Mouse (Mus musculus): ENCODE data around the gene Fam69a. TPM values are rescaled to one million over a fixed set of nuclear protein-coding genes. Genes with fewer than 3 reads are reported as not detected.

The Fam69a gene
- polyA plus RNA-seq, 1 experiment from 2014 or later: 22.6 TPM

DNA sequence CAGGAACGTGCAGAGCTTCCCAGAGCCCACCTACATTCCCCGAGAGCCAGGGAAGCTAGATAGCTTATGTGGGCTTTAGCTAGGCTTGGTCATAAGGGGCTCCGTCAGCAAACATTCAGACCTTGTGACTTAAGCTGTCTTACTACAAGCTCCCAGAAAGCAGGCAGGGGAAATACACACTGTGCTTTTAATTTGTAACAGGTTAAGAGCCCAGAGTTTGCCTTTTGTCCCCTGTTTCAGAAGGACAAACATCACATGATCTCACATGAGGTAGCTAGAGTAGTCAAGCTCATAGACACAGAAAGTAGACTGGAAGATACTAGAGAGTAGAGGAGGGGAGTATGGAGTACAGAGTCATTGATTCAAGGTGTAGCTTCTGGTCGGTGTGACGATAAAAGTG lies 106.2 kb downstream of the Fam69a start:
- no peak overlapping the region for H3K4me2 ChIP-seq
- ATAC-seq (ENCODE audit: insufficient read depth) (no peak), DNase-seq (peak; percentile 5)
- no peaks in the 10 kb centered on the region for H3K27me3 ChIP-seq (ENCODE audit: insufficient read depth, low read length)
- no peaks in the 10 kb centered on the region for H3K36me3 ChIP-seq (ENCODE audit: insufficient read depth)
- H3K4me3 ChIP-seq (ENCODE audit: low read depth, low read length): no peak overlapping the region
- 67% methylated on average over 5 of the region's 5 CpGs for WGBS
- H3K27ac ChIP-seq (ENCODE audit: low read depth): no peak overlapping the region
- no peak for TF ChIP-seq CTCF (IDR thresholded peaks at IDR 0.05; ENCODE audit: low read depth)
- H3K9me3 ChIP-seq (ENCODE audit: low read depth, low read length): no peaks in the 10 kb centered on the region
- H3K9ac ChIP-seq: no peak overlapping the region
- no peaks in the 10 kb centered on the region for H3K4me1 ChIP-seq (ENCODE audit: insufficient read depth)

DNA sequence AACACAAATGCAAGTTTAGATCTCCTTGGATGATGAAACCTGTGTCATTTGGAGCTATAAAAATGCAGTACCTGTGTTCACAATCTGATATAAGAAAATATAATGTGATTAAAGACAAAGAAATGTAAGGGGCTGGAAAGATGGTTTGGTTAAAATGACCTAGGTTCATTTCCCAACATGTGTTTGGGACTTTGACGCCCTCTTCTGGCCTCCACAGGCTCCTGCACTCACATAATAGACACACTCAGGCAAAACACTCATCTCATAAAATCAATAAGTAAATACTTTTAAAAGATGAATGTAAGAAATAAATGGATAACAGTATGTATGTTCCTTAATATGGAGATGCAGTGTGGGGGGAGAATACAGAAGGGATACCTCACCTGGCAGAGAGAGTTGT lies 109.8 kb downstream of the Fam69a start:
- no peaks in the 10 kb centered on the region for H3K9me3 ChIP-seq (ENCODE audit: low read depth, low read length)
- H3K4me3 ChIP-seq (ENCODE audit: low read depth, low read length): no peak overlapping the region
- no peak overlapping the region for H3K9ac ChIP-seq
- no peaks in the 10 kb centered on the region for H3K4me1 ChIP-seq (ENCODE audit: insufficient read depth)
- no peak overlapping the region for H3K4me2 ChIP-seq
- H3K36me3 ChIP-seq (ENCODE audit: insufficient read depth): no peaks in the 10 kb centered on the region
- DNase-seq: no peak
- ATAC-seq (ENCODE audit: insufficient read depth): no peak
- WGBS: 62% methylated on average over 1 of the region's 1 CpGs
- H3K27ac ChIP-seq (ENCODE audit: low read depth): no peak overlapping the region
- no peak for TF ChIP-seq CTCF (IDR thresholded peaks at IDR 0.05; ENCODE audit: low read depth)
- no peaks in the 10 kb centered on the region for H3K27me3 ChIP-seq (ENCODE audit: insufficient read depth, low read length)

DNA sequence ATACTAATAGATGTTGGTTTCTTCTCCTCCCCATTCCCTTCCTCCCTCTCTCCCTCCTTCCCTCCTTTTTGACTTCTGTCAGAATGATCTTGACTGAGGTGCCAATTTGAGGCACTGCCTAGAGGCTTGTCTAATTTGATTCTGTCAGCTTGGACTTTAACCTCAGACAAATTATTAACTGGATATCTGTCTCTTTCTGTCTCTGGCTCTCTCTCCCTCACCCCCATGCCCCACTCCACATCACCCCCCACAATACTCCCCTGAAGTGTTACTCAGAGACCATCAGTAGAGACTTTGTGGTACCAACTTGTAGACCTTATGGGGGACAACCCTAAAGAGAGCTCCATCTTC lies 111.6 kb downstream of the Fam69a start:
- H3K27me3 ChIP-seq (ENCODE audit: insufficient read depth, low read length): no peaks in the 10 kb centered on the region
- ATAC-seq (ENCODE audit: insufficient read depth) (no peak), DNase-seq (no peak)
- H3K9ac ChIP-seq: no peak overlapping the region
- TF ChIP-seq CTCF (IDR thresholded peaks at IDR 0.05; ENCODE audit: low read depth): no peak
- H3K27ac ChIP-seq (ENCODE audit: low read depth): no peak overlapping the region
- no peak overlapping the region for H3K4me2 ChIP-seq
- H3K9me3 ChIP-seq (ENCODE audit: low read depth, low read length): no peaks in the 10 kb centered on the region
- no peak overlapping the region for H3K4me3 ChIP-seq (ENCODE audit: low read depth, low read length)
- H3K4me1 ChIP-seq (ENCODE audit: insufficient read depth): no peaks in the 10 kb centered on the region
- no peaks in the 10 kb centered on the region for H3K36me3 ChIP-seq (ENCODE audit: insufficient read depth)

DNA sequence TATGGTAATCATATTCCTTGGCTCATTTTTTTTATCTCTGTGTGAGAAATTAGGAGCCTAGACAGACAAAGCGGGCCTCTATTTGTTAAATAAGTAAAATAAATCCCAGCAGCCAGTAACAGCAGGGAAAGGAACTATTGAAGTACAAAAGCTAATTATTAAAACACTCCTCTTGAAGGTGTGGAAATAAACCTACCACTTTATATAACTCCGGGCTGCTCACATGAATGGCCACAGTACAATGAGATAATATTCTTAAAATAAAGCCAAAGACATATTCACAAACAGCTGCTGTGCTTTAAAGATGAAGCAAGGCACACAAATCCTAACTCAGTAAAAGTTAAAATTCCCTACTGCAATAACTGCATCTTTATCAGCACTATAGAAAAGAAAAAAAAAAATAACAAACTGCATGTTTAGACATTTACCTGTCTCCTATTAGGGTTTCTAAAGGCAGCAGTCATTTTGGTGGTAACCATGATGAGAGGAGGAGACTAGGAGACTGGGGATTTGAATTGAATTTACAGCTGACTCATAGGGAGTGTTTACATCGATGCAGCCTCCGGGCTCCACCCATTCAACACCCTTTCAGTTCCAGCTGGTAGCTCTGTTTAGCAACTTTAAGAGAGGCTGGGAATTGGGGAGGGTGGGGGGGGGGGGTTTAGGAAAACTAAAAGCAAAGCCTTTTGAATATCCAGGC lies 112.2 kb downstream of the Fam69a start, which contains the start of gene Evi5:
Gene Evi5 (minus strand): TSS at position 547 of the 700 bp plus-strand sequence.
- Histone ChIP-seq H3K4me3 (ENCODE audit: low read depth, low read length) (peak within 1 kb of the TSS; percentile 0; the same call in 1 of the 2 replicates), H3K4me2 (0 out of 2 replicates have a peak within 1 kb of the TSS, but pooled peaks have one; percentile 16), H3K27me3 (ENCODE audit: insufficient read depth, low read length) (no peaks in the 10 kb centered on the region), H3K36me3 (ENCODE audit: insufficient read depth) (no peaks in the 10 kb centered on the region), H3K9me3 (ENCODE audit: low read depth, low read length) (no peaks in the 10 kb centered on the region), H3K4me1 (ENCODE audit: insufficient read depth) (no peaks in the 10 kb centered on the region), H3K27ac (ENCODE audit: low read depth) (peak within 1 kb of the TSS; percentile 37), H3K9ac (peak within 1 kb of the TSS; percentile 9; the same call in 1 of the 2 replicates)
- peak; percentile 31 for DNase-seq
- no peak for TF ChIP-seq CTCF (IDR thresholded peaks at IDR 0.05; ENCODE audit: low read depth)
- ATAC-seq (ENCODE audit: insufficient read depth): no peak
- 33% methylated on average over 4 of the region's 4 CpGs for WGBS

DNA sequence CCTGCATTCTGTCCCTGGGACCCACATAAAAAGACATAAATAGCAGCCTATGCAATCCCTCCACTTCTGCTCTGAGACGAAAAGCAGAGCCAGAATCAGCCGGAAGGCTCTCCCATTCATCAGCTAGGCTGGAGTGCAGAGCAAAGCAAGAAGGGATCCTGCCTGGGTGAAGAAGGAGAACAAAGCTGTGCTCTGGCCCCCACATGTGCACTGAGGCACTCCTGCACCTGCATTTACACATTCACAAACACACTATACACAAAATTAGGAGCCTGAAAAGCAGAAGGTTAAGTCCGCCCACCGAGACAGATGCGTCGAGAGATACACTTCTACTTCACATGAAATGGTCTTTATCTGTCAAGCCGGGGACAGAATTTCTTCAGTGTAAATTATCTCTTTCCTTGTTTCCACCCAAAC lies 113.0 kb downstream of the Fam69a start:
- peak overlapping the region; percentile 34 for H3K27ac ChIP-seq (ENCODE audit: low read depth)
- H3K36me3 ChIP-seq (ENCODE audit: insufficient read depth): no peaks in the 10 kb centered on the region
- ATAC-seq (ENCODE audit: insufficient read depth): no peak
- no peaks in the 10 kb centered on the region for H3K4me1 ChIP-seq (ENCODE audit: insufficient read depth)
- no peaks in the 10 kb centered on the region for H3K27me3 ChIP-seq (ENCODE audit: insufficient read depth, low read length)
- TF ChIP-seq CTCF (IDR thresholded peaks at IDR 0.05; ENCODE audit: low read depth): no peak
- peak overlapping the region; percentile 9; the same call in 1 of the 2 replicates for H3K9ac ChIP-seq
- H3K4me2 ChIP-seq: no peak overlapping the region
- H3K4me3 ChIP-seq (ENCODE audit: low read depth, low read length): no peak overlapping the region
- no peak for DNase-seq
- 63% methylated on average over 7 of the region's 7 CpGs for WGBS
- H3K9me3 ChIP-seq (ENCODE audit: low read depth, low read length): no peaks in the 10 kb centered on the region

DNA sequence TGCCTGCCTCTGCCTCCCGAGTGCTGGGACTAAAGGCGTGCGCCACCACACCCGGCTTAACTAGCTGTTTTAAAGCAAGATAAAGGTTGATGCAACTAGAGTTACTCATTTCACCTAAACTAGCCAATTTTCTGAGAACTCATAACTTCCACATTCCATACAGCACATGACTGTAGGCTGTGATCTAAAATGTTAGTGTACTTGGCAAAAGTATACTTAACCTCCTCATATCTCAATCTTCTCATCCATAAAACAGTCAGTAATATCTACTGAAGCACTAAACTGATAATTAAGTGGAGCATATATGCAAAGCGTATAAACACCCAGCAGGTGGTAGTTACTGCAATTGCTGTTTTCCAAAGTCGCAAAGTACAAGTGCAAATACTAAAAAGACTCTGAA lies 113.6 kb downstream of the Fam69a start:
- Histone ChIP-seq H3K4me2 (no peak overlapping the region), H3K27me3 (ENCODE audit: insufficient read depth, low read length) (no peaks in the 10 kb centered on the region), H3K4me3 (ENCODE audit: low read depth, low read length) (no peak overlapping the region), H3K9me3 (ENCODE audit: low read depth, low read length) (no peaks in the 10 kb centered on the region), H3K4me1 (ENCODE audit: insufficient read depth) (no peaks in the 10 kb centered on the region), H3K36me3 (ENCODE audit: insufficient read depth) (no peaks in the 10 kb centered on the region), H3K27ac (ENCODE audit: low read depth) (peak overlapping the region; percentile 34; the same call in 1 of the 2 replicates), H3K9ac (no peak overlapping the region)
- 89% methylated on average over 6 of the region's 6 CpGs for WGBS
- DNase-seq (no peak), ATAC-seq (ENCODE audit: insufficient read depth) (no peak)
- TF ChIP-seq CTCF (IDR thresholded peaks at IDR 0.05; ENCODE audit: low read depth): no peak

DNA sequence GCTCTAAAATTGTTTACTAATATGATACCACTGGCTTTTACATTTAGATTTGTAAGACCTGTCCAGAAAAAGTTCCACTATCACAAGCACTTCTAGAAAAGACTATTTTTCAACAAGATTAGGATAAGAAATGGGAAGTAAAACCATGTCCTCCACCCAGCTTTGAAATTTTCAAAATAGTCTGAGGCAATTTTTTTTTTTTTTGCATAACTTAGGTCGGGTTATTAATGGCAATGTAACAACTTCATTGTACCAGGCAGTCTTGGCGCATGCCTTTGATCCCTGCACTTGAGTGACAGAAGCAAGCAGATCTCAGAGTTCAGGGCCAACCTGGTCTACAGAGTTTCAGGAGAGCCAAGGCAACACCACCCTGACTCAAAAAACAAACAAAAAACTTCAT lies 117.2 kb downstream of the Fam69a start:
- Histone ChIP-seq H3K4me3 (ENCODE audit: low read depth, low read length) (peak overlapping the region; percentile 88; the same call in 1 of the 2 replicates), H3K9ac (no peak overlapping the region), H3K4me2 (peak overlapping the region; percentile 65; the same call in 1 of the 2 replicates), H3K9me3 (ENCODE audit: low read depth, low read length) (no peaks in the 10 kb centered on the region), H3K27ac (ENCODE audit: low read depth) (no peak overlapping the region), H3K4me1 (ENCODE audit: insufficient read depth) (peaks cover 11% of the 10 kb centered on the region; the same call in 1 of the 2 replicates), H3K36me3 (ENCODE audit: insufficient read depth) (no peaks in the 10 kb centered on the region), H3K27me3 (ENCODE audit: insufficient read depth, low read length) (no peaks in the 10 kb centered on the region)
- TF ChIP-seq CTCF (IDR thresholded peaks at IDR 0.05; ENCODE audit: low read depth): no peak
- WGBS: 53% methylated on average over 2 of the region's 2 CpGs
- DNase-seq: no peak
- ATAC-seq (ENCODE audit: insufficient read depth): no peak
